Mouse (Mus musculus) forebrain, embryonic 16.5 days (tissue): ENCODE results near the gene Afmid. TPM values are rescaled to one million over a fixed set of nuclear protein-coding genes. Genes with fewer than 3 reads are reported as not detected.
A peak's percentile ranks its signal among the peaks of the same experiment; 100 is the strongest.

Source experiments
- ATAC-seq: fragments of 200-750 bp; cut with Nextera tagmentation; 2 replicates; pipeline ENCODE4 v1.8.0; 2017; ENCODE audit warnings: mild to moderate bottlenecking, moderate library complexity
- H3K27ac ChIP-seq: fragments of 300-500 bp; sonication (generic); 2 replicates; pipeline ENCODE4 v1.5.1; 2014; ENCODE audit warnings: low read length, control low read depth
- H3K27me3 ChIP-seq: fragments of 300-500 bp; sonication (generic); replicated peaks from 2 replicates; pipeline ENCODE4 v1.6.1; 2014; ENCODE audit warnings: low read length; ENCODE audit not compliant: control insufficient read depth, insufficient read depth
- H3K36me3 ChIP-seq: fragments of 300-500 bp; sonication (generic); 2 replicates; pipeline ENCODE4 v1.6.1; 2014; ENCODE audit not compliant: control insufficient read depth, insufficient read depth
- H3K4me1 ChIP-seq: fragments of 300-500 bp; sonication (generic); replicated peaks from 2 replicates; pipeline ENCODE4 v1.6.1; 2014; ENCODE audit warnings: low read length; ENCODE audit not compliant: control insufficient read depth, insufficient read depth
- H3K4me2 ChIP-seq: fragments of 300-500 bp; sonication (generic); 2 replicates; pipeline ENCODE4 v1.6.1; 2014; ENCODE audit warnings: mild to moderate bottlenecking, low read length, control low read depth
- H3K4me3 ChIP-seq: fragments of 300-500 bp; sonication (generic); replicated peaks from 2 replicates; pipeline ENCODE4 v1.5.1; 2014; ENCODE audit warnings: mild to moderate bottlenecking, low read length, control low read depth
- H3K9ac ChIP-seq: fragments of 300-500 bp; sonication (generic); replicated peaks from 2 replicates; pipeline ENCODE4 v1.6.1; 2014; ENCODE audit warnings: low read depth, low read length, control low read depth
- H3K9me3 ChIP-seq: fragments of 300-500 bp; sonication (generic); 2 replicates; pipeline ENCODE4 v1.6.1; 2016; ENCODE audit warnings: low read length; ENCODE audit not compliant: control insufficient read depth
- WGBS: fragments of 180-500 bp; shearing (Covaris S2); extraction: QIAGEN DNeasy Blood & Tissue Kit; methylation state at CpG from one replicate; pipeline ENCODE4 v1.1.7; 2014; 5-methylcytosine and 5-hydroxymethylcytosine counted together
- polyA plus RNA-seq: library from polyadenylated mRNA; unstranded; fragments of >200 nt; fragmentation: Nextera tagmentation; extraction: Ambion mirVana; gene quantifications from 2 replicates; pipeline ENCODE4 v1.2.1, GENCODE M21; 2015

The Afmid gene
- 5.2 and 7.1 TPM in 2 replicates for polyA plus RNA-seq

- no peaks in the 10 kb centered on the region for H3K27me3 ChIP-seq
- peak within 1 kb of the TSS; percentile 50 for H3K4me3 ChIP-seq
- peak within 1 kb of the TSS; percentile 53 for H3K9ac ChIP-seq
- H3K36me3 ChIP-seq = no peaks in the 10 kb centered on the region
- peak within 1 kb of the TSS; percentile 76 for H3K4me2 ChIP-seq
- ATAC-seq = peak; percentile 61
- no peaks in the 10 kb centered on the region for H3K9me3 ChIP-seq
- WGBS = under 1% methylated on average over 34 of the region's 34 CpGs
- H3K4me1 ChIP-seq = peaks cover 31% of the 10 kb centered on the region
- H3K27ac ChIP-seq = peak within 1 kb of the TSS; percentile 47
Measured at GRCm38 (mm10) chr11:117825333-117826101, at the start of gene Afmid, which contains the start of gene Tk1. Afmid (plus strand) TSS chr11:117825924. Tk1 (minus strand) TSS chr11:117826092.

- no peak for ATAC-seq
- H3K27me3 ChIP-seq = peaks cover 14% of the 10 kb centered on the region
- WGBS = 88% methylated on average over 14 of the region's 14 CpGs
- H3K27ac ChIP-seq = no peak overlapping the region
- no peaks in the 10 kb centered on the region for H3K9me3 ChIP-seq
- H3K4me3 ChIP-seq = no peak overlapping the region
- no peak overlapping the region for H3K4me2 ChIP-seq
- H3K4me1 ChIP-seq = peaks cover 16% of the 10 kb centered on the region
- no peaks in the 10 kb centered on the region for H3K36me3 ChIP-seq
- no peak overlapping the region for H3K9ac ChIP-seq
Measured at GRCm38 (mm10) chr11:117776085-117776792, 49.5 kb upstream of the Afmid start.

- Histone ChIP-seq H3K36me3 (no peaks in the 10 kb centered on the region), H3K4me1 (peaks cover 16% of the 10 kb centered on the region), H3K27me3 (peaks cover 22% of the 10 kb centered on the region), H3K4me2 (no peak overlapping the region), H3K27ac (no peak overlapping the region), H3K9ac (no peak overlapping the region), H3K9me3 (no peaks in the 10 kb centered on the region), H3K4me3 (no peak overlapping the region)
- no peak for ATAC-seq
- 80% methylated on average over 5 of the region's 5 CpGs for WGBS
Measured at GRCm38 (mm10) chr11:117777111-117777510, 48.6 kb upstream of the Afmid start.

- 93% methylated on average over 11 of the region's 11 CpGs for WGBS
- Histone ChIP-seq H3K4me3 (no peak overlapping the region), H3K27me3 (peaks cover 29% of the 10 kb centered on the region), H3K9me3 (no peaks in the 10 kb centered on the region), H3K36me3 (no peaks in the 10 kb centered on the region), H3K9ac (no peak overlapping the region), H3K4me2 (no peak overlapping the region), H3K4me1 (peaks cover 20% of the 10 kb centered on the region), H3K27ac (no peak overlapping the region)
- ATAC-seq = no peak
Measured at GRCm38 (mm10) chr11:117778031-117778430, 47.7 kb upstream of the Afmid start.

GRCm38 (mm10) chr11:117778851-117779433 is 46.8 kb upstream of the Afmid start:
- H3K27ac ChIP-seq = no peak overlapping the region
- H3K9ac ChIP-seq = peak overlapping the region; percentile 40; the same call in 1 of the 2 replicates

GRCm38 (mm10) chr11:117779434-117780198 is 46.1 kb upstream of the Afmid start:
- Histone ChIP-seq H3K9ac (peak overlapping the region; percentile 40), H3K36me3 (no peaks in the 10 kb centered on the region), H3K9me3 (no peaks in the 10 kb centered on the region), H3K27me3 (peaks cover 29% of the 10 kb centered on the region), H3K4me1 (peaks cover 26% of the 10 kb centered on the region), H3K4me3 (peak overlapping the region; percentile 19), H3K4me2 (peak overlapping the region; percentile 47), H3K27ac (peak overlapping the region; percentile 9; the same call in 1 of the 2 replicates)
- ATAC-seq = peak; percentile 16; the same call in 1 of the 2 replicates
- WGBS = 5% methylated on average over 38 of the region's 38 CpGs

More at GRCm38 (mm10) chr11:117778851-117779433, 46.8 kb upstream of the Afmid start:
- no peak for ATAC-seq
- H3K4me2 ChIP-seq = no peak overlapping the region
- no peak overlapping the region for H3K4me3 ChIP-seq
- 73% methylated on average over 12 of the region's 12 CpGs for WGBS
- H3K36me3 ChIP-seq = no peaks in the 10 kb centered on the region
- peaks cover 29% of the 10 kb centered on the region for H3K27me3 ChIP-seq
- peaks cover 26% of the 10 kb centered on the region for H3K4me1 ChIP-seq
- no peaks in the 10 kb centered on the region for H3K9me3 ChIP-seq

- H3K27ac ChIP-seq = no peak overlapping the region; the same call in 1 of the 2 replicates
- H3K4me1 ChIP-seq = peaks cover 26% of the 10 kb centered on the region
- 0 out of 2 replicates have a peak, but pooled peaks have one; percentile 5 for ATAC-seq
- H3K9me3 ChIP-seq = no peaks in the 10 kb centered on the region
- H3K4me3 ChIP-seq = peak overlapping the region; percentile 19
- H3K36me3 ChIP-seq = no peaks in the 10 kb centered on the region
- peak overlapping the region; percentile 47 for H3K4me2 ChIP-seq
- peak overlapping the region; percentile 40 for H3K9ac ChIP-seq
- H3K27me3 ChIP-seq = peaks cover 29% of the 10 kb centered on the region
- under 1% methylated on average over 17 of the region's 17 CpGs for WGBS
Measured at GRCm38 (mm10) chr11:117780199-117780515, 45.6 kb upstream of the Afmid start.

GRCm38 (mm10) chr11:117780582-117781111 is 45.1 kb upstream of the Afmid start:
- ATAC-seq = no peak
- Histone ChIP-seq H3K4me1 (peaks cover 26% of the 10 kb centered on the region), H3K9me3 (no peaks in the 10 kb centered on the region), H3K4me3 (peak overlapping the region; percentile 19), H3K4me2 (peak overlapping the region; percentile 47), H3K36me3 (no peaks in the 10 kb centered on the region), H3K27me3 (peaks cover 29% of the 10 kb centered on the region), H3K27ac (no peak overlapping the region), H3K9ac (no peak overlapping the region)
- 3% methylated on average over 19 of the region's 19 CpGs for WGBS
